Mouse (Mus musculus) B cell, adult 2 months (primary cell): ENCODE data around the gene Dmpk.

Experiments
- DNase-seq, 2 experiments: peaks; one replicate each; pipeline ENCODE4 v3.0.0; 2022

Dmpk gene

DNA sequence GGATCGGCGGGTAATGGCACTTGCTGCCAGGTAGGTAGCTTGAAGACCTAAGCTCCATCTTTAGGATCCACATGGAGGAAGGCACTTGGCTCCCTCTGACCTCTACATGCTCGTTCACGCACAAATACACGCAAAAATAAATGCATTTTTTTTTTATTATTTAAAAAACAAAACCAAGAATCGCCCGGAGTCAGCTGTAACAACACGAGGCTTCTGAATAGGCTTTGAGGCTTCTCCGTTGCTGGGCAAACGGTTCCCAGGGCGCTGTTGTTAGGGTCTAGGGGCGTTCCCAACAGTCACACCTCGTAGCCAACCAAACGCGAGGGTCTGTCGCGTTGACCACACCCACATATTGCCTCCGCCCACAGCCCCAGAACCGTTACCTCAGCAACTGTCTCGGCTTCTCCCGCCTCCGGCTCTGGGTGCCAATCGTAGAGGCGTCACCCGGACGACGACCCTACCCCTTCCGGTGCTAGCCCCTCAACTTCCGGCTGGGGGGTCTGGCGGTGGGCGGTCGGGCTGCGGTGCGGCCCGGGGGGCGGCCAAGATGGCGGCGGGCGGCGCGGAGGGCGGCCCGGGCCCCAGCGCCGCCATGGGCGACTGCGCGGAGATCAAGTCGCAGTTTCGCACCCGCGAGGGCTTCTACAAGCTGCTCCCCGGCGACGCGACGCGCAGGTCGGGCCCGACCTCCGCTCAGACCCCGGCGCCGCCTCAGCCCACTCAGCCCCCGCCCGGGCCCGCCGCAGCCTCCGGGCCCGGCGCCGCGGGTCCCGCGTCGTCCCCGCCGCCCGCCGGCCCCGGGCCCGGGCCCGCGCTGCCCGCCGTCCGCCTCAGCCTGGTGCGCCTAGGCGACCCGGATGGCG, 7.7 kb upstream of the Dmpk start, which contains the start of gene Dmwd:
Gene Dmwd (plus strand): TSS at position 505 of the 863 bp plus-strand sequence.
- peak; percentile 73 for DNase-seq

DNA sequence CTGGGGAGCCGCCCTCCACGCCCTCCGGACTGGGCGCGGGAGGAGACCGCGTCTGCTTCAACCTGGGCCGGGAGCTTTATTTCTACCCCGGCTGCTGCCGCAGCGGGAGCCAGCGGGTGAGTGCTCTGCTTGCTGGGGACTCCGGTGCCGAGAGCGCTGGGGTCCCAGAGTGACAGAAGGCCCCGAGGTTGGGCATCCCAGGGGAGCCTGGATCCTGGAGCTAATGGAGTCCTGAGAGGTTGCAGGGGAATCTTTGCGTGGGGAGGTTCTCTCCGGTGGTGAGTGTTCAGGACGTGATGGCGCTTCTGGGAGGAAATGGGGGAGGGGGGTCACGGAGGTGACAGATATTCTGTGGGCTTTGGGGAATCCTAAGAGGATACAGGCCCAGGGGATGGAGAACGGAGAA, 7.1 kb upstream of the Dmpk start:
- DNase-seq = peak; percentile 28 to 46

DNA sequence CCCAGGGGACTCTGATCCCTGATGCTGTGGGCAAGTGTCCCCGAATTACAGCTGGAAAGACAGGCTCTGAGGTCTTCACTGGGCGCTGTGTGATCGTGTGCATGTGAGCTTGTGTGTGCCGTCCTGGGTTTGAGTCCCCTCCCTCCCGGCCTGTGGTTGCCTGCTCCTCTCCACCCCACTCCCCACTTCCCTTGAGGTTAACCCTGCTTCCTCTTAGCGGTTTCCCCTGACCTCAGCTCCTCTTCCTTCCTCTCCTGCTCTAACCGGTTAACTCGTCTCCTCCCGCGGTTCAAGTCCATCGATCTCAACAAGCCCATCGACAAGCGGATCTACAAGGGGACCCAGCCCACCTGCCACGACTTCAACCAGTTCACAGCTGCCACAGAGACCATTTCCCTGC, 5.9 kb upstream of the Dmpk start:
- DNase-seq = peak; percentile 83 to 88

DNA sequence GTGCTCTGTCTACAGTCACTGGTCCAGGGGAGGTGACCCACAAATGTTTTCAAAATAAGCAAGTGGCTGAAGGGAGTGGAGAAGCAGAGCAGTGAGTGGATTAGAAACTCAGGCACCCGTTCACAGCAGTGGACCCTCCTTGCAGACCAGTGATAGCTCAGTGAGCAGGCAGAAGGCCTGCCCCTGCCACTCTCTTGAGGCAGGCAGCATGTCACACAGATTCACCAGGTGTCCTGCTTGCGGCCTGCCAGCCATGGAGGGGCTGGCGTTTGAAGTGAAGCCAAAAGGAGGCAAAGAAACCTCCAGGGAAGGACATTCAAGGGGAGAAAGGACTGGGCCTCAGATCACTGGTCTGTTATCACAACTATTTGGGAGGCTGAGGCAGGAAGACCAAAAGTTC, 4.9 kb upstream of the Dmpk start:
- no peak for DNase-seq

DNA sequence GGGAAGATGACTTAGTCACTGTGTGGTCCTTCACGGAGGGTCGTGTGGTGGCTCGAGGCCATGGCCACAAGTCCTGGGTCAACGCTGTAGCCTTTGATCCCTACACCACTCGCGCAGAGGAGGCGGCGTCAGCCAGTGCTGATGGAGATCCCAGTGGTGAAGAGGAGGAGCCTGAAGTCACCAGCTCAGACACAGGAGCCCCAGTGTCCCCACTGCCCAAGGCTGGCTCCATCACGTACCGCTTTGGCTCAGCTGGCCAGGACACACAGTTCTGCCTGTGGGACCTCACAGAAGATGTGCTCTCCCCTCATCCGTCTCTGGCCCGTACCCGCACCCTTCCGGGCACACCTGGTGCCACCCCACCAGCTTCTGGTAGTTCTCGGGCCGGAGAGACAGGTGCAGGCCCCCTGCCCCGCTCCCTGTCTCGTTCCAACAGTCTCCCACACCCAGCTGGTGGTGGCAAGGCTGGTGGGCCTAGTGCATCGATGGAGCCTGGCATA, 3.1 kb upstream of the Dmpk start:
- no peak for DNase-seq

DNA sequence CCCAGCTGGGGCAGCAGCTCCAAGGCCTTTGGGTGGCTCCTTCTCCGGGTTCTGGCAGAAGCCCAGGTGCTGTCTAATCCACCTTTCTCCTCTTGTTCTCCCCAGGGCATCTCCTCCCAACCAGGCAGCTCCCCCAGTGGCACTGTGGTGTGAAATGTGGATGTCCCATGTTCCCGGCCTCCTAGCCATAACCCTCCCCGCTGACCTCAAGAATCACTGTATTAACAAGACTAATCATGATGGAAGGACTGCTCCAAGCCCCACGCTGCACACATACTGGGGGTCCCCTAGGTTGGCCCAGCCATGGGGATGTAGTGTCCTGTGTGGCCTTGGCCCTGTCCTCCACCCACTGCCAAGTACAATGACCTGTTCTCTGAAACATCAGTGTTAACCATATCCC, 1.5 kb upstream of the Dmpk start:
- DNase-seq = no peak

DNA sequence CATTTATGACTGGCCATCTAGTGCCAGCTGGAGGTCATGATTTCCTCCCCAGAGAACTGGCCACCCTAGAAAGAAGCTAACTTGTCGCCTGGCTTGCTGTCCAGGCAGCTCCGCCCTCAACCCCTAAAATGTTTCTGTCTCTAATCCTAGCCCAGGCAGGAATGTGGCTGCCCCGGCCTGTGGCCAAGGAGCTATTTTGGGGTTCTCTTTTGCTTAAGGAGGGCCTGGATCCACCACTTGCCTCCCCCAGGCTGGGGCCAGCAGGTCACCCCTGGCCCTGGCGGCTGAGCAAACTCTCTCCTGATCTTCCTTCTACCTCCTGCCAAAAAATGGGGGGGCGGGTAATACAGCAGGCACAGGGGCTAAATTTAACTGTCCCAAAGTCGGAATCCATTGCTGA, 553 bp upstream of the Dmpk start:
- no peak for DNase-seq

DNA sequence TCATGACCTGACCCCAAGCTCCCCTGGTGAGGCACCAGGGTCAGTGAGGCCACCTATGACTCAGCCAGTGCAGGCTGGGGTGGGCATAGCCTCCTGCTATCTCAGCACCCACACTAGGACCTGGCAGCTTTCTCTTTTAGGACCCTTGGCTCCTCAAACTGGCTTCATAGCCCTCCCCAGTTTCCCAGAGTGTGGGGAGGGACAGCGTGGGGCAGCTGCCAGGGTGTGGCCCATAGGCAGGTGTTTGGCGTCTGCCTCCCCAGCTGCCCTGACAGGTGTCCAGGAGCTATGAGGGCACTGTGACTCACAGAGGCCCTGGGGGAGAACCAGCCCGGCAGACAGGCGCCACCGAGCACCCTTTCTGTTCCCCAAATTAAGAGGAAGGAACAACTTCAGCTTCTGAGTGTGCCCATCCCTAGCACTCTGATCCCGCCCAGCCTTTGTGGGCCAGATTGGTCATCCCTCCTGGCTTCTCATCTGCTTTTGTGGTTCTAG, 675 bp downstream of the Dmpk start:
- DNase-seq = peak; percentile 84 to 88

DNA sequence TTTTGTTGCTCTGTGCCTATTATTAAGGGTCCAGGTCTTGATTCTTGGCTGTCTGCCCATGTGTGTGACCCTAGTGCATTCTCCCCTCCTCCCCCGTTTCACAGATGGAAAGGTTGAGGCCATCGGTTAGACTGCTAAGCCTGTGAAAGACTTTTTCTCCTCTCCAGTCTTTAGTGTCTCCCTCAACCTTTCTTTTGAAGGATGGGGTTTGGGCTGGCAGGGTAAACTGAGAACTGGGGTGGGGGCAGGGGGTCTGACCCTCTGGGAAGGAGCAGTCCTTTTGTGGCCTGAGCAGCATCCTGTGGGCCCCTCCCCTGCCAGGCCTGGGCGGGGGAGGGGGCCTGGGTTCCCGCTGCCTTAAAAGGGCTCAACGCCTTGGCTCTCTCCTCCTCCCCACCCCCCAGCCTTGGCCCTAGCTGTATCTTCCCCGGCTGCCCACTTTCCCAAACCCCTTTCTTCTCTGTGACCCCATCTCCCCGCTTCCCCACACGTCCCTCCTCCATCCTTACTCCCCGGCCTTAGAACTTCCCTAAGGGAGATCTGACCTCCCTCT, 1.3 kb downstream of the Dmpk start:
- DNase-seq = no peak

DNA sequence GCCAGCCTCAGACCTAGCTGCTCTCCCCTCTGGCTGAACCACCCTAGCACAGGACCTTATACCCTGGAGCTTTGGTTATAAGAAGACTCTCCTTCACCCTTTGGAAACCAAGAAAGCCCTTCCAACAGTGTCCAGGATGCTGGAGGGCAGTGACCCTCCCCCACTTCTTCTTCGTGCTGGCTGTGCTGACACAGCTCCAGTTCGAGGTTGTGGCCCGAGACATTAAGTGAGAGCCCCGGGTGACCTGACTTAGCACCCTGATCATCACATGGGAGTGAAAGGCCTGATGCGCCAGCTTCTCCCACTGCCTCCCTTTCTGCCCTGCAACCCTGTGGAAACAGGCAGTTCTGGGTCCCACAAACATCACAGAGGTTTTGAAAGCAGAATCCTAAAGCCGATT, 1.8 kb downstream of the Dmpk start:
- peak in 1 of 2 experiments; percentile 22 for DNase-seq

DNA sequence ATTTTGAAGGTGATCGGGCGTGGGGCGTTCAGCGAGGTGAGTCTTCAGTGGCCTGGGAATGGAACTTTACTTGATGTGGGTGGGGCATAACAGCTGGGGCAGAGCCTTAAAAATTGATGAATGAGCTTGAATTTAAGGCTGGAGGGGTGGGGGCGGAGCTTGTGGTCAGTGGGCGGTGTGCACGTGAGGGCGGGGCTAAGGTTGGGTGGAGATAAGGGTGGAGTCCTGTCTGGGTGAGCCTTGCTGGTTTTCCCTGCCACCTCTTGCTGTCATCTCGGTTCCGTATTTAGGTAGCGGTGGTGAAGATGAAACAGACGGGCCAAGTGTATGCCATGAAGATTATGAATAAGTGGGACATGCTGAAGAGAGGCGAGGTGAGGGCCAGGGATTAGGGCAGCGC, 2.4 kb downstream of the Dmpk start:
- DNase-seq = peak; percentile 87 to 89

DNA sequence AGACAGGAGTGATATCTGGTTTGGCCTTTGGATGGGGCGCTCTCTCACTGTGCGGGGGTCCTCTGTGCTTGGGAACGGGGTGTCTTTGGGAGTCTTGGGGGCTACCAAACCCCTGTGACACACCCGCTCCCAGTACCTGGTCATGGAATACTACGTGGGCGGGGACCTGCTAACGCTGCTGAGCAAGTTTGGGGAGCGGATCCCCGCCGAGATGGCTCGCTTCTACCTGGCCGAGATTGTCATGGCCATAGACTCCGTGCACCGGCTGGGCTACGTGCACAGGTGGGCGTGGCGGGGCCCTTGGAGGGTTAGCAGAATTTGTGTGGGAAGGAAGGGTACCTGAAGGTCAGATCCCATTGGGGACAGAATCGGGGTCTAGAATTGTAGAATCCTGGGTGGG, 3.1 kb downstream of the Dmpk start:
- DNase-seq = no peak

DNA sequence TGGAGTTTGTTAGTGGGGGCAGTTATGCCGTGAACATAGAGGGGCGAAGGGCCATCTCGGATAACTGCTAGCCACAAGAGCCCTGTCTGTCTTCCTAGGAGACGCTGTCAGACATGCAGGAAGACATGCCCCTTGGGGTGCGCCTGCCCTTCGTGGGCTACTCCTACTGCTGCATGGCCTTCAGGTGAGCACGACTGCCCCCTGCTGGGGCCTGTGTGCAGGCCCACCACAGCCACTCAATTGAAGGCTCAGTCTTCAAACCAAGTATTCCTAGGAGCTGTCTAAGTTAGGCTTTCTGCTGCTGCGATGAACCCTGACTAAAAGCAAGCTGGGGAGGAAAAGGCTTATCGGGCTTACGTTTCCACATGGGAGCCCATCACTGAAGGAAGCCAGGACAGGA, 5.2 kb downstream of the Dmpk start:
- peak; percentile 88 for DNase-seq

DNA sequence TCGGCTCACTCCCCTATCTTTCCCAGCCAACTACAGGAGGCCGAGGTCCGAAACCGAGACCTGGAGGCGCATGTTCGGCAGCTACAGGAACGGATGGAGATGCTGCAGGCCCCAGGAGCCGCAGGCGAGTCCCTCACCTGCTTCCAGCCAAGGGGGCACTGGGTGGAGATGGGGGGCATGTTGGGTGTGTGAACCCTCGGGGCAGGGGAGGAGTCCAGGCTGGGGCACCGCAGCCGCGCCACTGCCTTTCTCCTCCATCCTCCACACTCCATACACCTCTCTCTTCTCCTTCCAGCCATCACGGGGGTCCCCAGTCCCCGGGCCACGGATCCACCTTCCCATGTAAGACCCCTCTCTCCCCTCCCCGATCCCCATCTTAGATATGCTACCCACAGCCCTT, 8.3 kb downstream of the Dmpk start:
- DNase-seq = no peak

DNA sequence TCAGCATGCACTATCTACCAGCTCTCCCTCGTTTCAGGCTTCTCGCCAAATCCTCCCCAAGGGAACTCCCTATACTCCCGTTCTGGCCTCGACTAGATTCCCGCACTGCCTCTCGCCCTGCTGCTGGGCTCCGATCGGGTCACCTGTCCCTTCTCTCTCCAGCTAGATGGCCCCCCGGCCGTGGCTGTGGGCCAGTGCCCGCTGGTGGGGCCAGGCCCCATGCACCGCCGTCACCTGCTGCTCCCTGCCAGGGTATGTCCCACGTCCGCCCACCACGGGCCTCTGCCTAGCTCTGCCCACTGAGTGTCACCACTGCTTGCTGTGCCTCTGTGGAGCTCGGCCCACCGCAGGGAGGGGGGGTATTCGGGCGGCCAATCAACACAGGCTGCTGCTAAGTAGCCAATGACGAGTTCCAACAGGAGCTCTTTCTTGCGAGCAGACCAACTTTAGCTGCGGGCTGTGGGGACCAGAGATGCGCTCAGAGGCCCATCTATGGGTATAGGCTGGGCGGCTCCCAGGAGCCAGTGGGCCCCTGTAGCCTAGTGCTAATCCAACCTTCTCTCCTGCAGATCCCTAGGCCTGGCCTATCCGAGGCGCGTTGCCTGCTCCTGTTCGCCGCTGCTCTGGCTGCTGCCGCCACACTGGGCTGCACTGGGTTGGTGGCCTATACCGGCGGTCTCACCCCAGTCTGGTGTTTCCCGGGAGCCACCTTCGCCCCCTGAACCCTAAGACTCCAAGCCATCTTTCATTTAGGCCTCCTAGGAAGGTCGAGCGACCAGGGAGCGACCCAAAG, 8.9 kb downstream of the Dmpk start:
- peak in 1 of 2 experiments; percentile 43 for DNase-seq

DNA sequence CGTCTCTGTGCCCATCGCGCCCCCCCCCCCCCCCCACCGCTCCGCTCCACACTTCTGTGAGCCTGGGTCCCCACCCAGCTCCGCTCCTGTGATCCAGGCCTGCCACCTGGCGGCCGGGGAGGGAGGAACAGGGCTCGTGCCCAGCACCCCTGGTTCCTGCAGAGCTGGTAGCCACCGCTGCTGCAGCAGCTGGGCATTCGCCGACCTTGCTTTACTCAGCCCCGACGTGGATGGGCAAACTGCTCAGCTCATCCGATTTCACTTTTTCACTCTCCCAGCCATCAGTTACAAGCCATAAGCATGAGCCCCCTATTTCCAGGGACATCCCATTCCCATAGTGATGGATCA, 9.5 kb downstream of the Dmpk start:
- peak; percentile 93 to 94 for DNase-seq

DNA sequence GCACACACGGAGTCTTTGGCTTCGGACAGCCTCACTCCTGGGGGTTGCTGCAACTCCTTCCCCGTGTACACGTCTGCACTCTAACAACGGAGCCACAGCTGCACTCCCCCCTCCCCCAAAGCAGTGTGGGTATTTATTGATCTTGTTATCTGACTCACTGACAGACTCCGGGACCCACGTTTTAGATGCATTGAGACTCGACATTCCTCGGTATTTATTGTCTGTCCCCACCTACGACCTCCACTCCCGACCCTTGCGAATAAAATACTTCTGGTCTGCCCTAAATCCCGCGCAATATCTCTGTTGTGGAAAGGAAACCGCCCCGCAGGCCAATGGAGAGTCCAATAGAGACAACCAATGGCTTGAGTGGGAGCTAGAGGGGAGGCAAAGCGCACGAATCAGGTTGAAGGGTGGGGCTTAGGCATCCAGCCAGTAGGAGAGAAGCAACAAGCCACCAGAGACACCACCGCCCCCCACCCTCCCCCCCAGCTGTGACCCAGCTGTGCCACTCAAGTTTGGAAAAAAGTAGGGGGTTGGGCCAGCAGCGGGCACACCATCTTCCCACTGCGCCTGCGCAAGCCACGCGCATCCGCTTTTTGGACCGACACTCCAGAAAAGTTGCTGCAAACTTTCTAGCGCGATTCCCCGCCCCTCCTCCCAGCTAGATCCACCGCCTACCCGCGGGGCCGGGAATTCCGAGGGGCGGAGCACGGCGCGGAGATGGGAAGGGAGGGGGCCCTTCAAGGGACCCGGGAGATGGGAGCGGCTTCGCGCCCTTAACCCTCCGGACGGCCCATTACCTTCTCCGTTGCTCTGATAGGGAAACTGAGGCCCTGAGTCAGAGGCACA, 10.1 kb downstream of the Dmpk start:
- DNase-seq = peak; percentile 77 to 79

DNA sequence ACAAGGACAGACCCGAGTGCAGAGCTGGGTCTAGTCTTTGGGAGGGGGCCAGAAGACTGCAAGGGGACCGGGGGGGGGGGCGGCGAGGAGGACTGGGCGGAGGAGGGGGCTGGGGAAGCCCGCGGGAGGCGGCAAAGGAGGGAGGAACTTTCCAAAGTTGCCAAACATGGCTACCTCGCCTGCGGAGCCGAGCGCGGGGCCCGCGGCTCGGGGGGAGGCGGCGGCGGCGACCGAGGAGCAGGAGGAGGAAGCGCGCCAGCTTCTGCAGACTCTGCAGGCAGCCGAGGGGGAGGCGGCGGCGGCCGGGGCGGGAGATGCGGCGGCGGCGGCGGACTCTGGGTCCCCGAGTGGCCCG, 10.8 kb downstream of the Dmpk start, which contains the start of gene Six5:
Gene Six5 (plus strand): TSS at position 124 of the 355 bp plus-strand sequence.
- peak; percentile 50 to 55 for DNase-seq

DNA sequence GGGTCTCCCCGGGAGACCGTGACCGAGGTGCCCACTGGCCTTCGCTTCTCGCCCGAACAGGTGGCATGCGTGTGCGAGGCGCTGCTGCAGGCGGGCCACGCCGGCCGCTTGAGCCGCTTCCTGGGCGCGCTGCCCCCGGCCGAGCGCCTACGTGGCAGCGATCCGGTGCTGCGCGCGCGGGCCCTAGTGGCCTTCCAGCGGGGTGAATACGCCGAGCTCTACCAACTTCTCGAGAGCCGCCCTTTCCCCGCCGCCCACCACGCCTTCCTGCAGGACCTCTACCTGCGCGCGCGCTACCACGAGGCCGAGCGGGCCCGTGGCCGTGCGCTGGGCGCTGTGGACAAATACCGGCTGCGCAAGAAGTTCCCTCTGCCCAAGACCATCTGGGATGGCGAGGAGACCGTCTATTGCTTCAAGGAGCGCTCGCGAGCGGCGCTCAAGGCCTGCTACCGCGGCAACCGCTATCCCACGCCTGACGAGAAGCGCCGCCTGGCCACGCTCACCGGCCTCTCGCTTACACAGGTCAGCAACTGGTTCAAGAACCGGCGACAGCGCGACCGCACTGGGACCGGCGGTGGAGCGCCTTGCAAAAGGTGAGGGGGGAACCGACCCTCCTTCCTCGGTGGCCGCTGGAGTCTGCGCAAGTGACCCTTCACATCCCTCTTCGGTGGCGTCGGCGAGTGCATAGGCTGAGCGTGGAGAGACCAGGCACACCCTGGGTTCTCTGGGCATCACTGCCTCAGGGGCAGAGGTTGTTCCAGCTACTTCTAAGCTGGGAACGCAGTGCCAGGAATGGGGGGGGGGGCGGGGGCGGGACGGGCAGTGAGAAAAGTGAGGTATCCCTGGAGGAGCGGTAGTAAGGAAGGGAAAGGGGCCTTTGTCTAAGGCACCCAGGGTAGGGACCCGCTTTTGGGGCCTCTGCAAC, 11.4 kb downstream of the Dmpk start:
- peak; percentile 39 to 48 for DNase-seq

DNA sequence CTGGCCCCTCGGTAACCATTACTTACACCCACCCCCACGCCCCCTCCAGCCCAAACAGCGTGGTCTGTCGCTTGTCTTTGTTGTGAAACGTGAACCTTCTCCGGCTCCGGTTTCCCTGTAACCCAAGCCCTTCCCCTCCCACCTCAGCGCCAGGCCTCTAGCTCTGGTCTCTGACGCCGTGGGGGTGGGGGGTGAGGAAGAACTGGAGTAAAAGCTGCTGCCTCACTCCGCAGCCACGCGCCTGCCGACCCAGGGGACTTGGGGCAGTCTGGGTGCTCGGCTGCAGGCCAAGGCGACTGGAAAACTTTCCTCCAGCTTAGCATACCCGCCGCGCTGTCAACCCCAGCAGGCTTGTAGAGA, 12.1 kb downstream of the Dmpk start:
- DNase-seq = peak in 1 of 2 experiments; percentile 25

DNA sequence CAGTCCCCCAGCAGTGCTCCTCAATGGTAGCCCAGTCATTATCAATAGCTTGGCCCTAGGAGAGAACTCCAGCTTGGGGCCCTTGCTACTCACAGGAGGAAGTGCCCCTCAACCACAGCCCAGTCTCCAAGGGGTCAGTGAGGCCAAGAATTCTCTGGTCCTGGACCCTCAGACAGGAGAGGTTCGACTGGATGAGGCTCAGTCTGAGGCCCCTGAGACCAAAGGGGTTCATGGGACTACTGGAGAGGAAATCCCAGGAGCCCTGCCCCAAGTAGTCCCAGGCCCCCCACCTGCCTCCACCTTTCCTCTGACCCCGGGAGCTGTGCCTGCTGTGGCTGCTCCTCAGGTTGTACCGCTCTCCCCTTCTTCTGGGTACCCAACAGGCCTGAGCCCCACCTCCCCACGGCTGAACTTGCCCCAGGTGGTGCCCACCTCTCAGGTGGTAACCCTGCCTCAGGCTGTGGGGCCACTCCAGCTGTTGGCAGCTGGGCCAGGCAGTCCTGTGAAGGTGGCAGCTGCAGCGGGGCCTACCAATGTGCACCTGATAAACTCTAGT, 12.8 kb downstream of the Dmpk start:
- no peak for DNase-seq
